Mouse (Mus musculus): Measurements from ENCODE around the gene Hnrnpa0. TPM values are rescaled to one million over a fixed set of nuclear protein-coding genes. Genes with fewer than 3 reads are reported as not detected.
A peak's percentile ranks its signal among the peaks of the same experiment; 100 is the strongest.
"Not testable (repeated sequence)": the region's sequence is repeated elsewhere in the genome, so short reads cannot be mapped to it uniquely, and the experiment has no call there.

Gene Hnrnpa0
- polyA plus RNA-seq, 1 experiment from 2014 or later, result 56.9 TPM

DNA sequence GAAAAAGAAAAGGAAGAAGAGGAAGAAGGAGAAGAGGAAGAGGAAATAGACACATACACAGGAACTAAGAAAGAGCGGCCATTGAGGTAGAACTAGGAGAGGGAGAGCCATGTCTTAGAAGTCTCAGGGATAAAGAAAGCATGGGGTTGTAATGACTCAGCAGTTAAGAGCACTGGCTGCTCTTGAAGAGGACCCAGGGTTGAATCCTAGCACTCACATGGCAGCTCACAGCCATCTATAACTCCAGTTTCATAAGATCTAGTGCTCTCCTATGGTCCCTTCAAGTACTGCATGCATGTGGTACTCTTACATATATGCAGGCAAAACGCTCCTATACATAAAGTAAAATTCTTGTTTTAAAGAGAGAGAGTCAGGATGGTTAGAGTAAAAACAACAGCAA lies 27.7 kb upstream of the Hnrnpa0 start:
- H3K4me2 ChIP-seq (replicated peaks), result no peak overlapping the region
- no peaks in the 10 kb centered on the region for H3K27me3 ChIP-seq (ENCODE audit: control insufficient read depth, insufficient read depth, low read length)
- ATAC-seq (ENCODE audit: low FRiP score) (no peak), DNase-seq (ENCODE audit: low spot score) (no peak)
- H3K9ac ChIP-seq, result no peak overlapping the region
- H3K4me1 ChIP-seq (replicated peaks; ENCODE audit: control insufficient read depth, insufficient read depth, low read length), result peaks cover 10% of the 10 kb centered on the region
- no peaks in the 10 kb centered on the region for H3K9me3 ChIP-seq (ENCODE audit: control insufficient read depth, low read length)
- no peak overlapping the region for H3K4me3 ChIP-seq (replicated peaks; ENCODE audit: low read length)
- H3K27ac ChIP-seq, result no peak overlapping the region
- H3K36me3 ChIP-seq (replicated peaks; ENCODE audit: control insufficient read depth, insufficient read depth), result peaks cover 13% of the 10 kb centered on the region
- WGBS, result 87% methylated on average over 2 of the region's 2 CpGs

DNA sequence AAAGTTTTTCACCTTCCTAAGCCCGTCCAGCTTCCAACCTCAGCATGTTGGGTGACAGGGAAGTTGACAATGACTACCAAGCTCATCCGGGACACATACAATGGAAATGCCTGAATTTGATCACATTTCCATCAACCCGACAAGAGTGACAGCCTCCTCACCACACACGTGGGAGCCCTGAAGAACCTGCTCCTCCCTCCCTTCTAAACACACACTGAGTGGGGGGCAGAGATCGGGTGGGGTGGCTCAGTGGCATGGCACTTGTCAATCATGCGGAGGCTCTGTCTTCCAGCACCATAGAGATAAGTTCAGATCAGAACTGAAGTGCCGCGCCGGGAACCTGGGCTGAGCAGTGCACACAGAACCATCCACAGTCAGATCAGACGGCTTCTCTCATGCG lies 22.1 kb upstream of the Hnrnpa0 start:
- no peaks in the 10 kb centered on the region for H3K9me3 ChIP-seq (ENCODE audit: control insufficient read depth, low read length)
- H3K27ac ChIP-seq, result no peak overlapping the region
- no peak overlapping the region for H3K4me3 ChIP-seq (replicated peaks; ENCODE audit: low read length)
- H3K27me3 ChIP-seq (ENCODE audit: control insufficient read depth, insufficient read depth, low read length), result no peaks in the 10 kb centered on the region
- 80% methylated on average over 11 of the region's 11 CpGs for WGBS
- no peaks in the 10 kb centered on the region for H3K4me1 ChIP-seq (replicated peaks; ENCODE audit: control insufficient read depth, insufficient read depth, low read length)
- no peak overlapping the region for H3K4me2 ChIP-seq (replicated peaks)
- DNase-seq (ENCODE audit: low spot score) (no peak), ATAC-seq (ENCODE audit: low FRiP score) (no peak)
- H3K9ac ChIP-seq, result no peak overlapping the region
- no peaks in the 10 kb centered on the region for H3K36me3 ChIP-seq (replicated peaks; ENCODE audit: control insufficient read depth, insufficient read depth)

DNA sequence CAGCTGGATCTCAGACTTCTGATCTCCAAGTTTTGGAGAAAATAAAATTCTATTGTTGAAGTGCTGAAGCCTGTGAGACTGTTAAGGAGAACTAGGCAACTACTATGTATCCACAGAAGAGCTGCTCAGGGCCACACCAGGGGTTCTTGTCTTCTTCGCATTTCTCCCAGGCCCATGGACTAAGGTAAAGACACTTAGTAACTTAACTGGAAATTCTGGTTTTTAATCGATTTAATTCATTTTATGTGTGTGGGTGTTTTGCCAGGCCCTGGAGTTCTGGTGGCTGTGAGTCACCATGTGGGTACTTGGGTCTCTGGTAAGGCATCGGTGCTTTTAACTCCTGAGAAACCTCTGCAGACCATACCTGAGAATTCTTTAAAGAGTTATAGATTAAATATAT lies 21.3 kb upstream of the Hnrnpa0 start:
- DNase-seq (ENCODE audit: low spot score) (no peak), ATAC-seq (ENCODE audit: low FRiP score) (no peak)
- Histone ChIP-seq H3K27ac (no peak overlapping the region), H3K4me1 (replicated peaks; ENCODE audit: control insufficient read depth, insufficient read depth, low read length) (no peaks in the 10 kb centered on the region), H3K4me2 (replicated peaks) (no peak overlapping the region), H3K36me3 (replicated peaks; ENCODE audit: control insufficient read depth, insufficient read depth) (no peaks in the 10 kb centered on the region), H3K9me3 (ENCODE audit: control insufficient read depth, low read length) (no peaks in the 10 kb centered on the region), H3K4me3 (replicated peaks; ENCODE audit: low read length) (no peak overlapping the region), H3K27me3 (ENCODE audit: control insufficient read depth, insufficient read depth, low read length) (no peaks in the 10 kb centered on the region), H3K9ac (no peak overlapping the region)
- WGBS, result 92% methylated on average over 3 of the region's 3 CpGs

DNA sequence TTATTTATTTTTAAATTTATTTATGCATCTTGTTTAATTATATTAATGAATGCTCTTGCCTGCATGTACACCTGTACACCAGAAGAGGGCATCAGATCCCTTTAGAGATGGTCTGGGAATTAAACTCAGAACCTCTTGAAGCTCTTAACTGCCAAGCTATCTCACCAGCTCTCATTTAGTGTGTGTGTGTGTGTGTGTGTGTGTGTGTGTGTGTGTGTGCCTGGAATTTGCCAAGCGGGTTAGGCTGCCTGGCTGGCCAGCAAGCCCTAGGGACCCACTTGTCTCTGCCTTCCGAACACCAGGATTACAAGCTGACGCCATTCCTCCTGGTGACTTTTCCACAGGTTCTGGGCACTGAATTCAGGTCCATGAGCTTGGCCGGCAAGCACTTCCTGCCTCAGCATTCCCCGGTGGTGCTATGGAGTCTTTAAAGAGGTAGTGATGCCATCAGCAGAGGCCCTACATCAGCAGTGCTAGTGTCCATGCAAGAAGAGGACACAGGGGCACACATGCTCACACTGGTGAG lies 20.7 kb upstream of the Hnrnpa0 start:
- H3K36me3 ChIP-seq (replicated peaks; ENCODE audit: control insufficient read depth, insufficient read depth), result no peaks in the 10 kb centered on the region
- DNase-seq (ENCODE audit: low spot score) (peak; percentile 62), ATAC-seq (ENCODE audit: low FRiP score) (0 out of 2 replicates have a peak, but pooled peaks have one; percentile 53)
- H3K4me1 ChIP-seq (replicated peaks; ENCODE audit: control insufficient read depth, insufficient read depth, low read length), result no peaks in the 10 kb centered on the region
- 46% methylated on average over 5 of the region's 5 CpGs for WGBS
- no peaks in the 10 kb centered on the region for H3K9me3 ChIP-seq (ENCODE audit: control insufficient read depth, low read length)
- peak overlapping the region; percentile 33 for H3K4me3 ChIP-seq (replicated peaks; ENCODE audit: low read length)
- H3K27ac ChIP-seq, result no peak overlapping the region
- H3K9ac ChIP-seq, result no peak overlapping the region
- peak overlapping the region; percentile 63 for H3K4me2 ChIP-seq (replicated peaks)
- no peaks in the 10 kb centered on the region for H3K27me3 ChIP-seq (ENCODE audit: control insufficient read depth, insufficient read depth, low read length)

DNA sequence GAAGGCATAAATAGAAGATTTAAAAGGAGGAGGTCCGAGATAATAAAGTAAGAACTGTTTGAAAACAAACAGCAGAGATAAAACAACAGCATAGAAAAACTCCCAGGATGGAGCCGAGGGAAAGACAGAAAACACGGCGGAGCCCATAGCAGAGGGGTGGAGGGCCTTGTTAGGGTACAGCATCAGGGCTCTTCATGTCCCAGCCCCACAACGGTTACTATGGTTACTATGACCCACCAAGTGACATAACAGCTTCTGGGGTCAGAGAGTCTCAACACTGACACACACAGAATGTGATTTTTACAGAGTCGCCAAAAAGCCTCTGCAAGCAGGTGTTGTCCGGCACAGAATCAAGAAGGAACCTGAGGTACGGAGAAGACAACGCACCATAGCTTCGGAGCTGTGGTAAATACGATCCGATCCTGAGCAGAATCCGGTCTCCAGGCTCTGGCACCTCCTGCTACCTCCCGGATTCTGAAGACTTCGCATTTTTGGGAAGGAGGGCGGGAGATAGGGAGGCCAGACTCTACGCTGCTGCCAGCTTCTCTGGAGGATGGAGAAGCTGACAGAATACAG lies 20.0 kb upstream of the Hnrnpa0 start:
- DNase-seq (ENCODE audit: low spot score), result peak; percentile 72
- WGBS, result 2% methylated on average over 17 of the region's 17 CpGs

DNA sequence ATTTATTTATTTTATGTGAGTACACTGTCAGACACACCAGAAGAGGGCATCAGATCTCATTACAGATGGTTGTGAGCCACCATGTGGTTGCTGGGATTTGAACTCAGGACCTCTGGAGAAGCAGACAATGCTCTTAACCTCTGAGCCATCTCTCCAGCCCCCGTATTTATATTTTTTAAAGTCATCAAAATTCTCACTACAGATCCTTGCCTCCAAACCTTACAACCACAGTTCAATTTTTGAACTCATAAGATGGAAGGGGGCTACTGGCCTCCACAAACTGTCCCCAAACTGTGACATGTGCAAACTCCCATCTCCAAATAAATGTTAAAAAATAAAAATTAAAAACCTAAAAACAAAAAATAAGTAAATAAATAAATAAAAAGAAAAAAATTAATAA lies 19.4 kb upstream of the Hnrnpa0 start:
- Histone ChIP-seq H3K4me2 (replicated peaks) (no peak overlapping the region), H3K4me1 (replicated peaks; ENCODE audit: control insufficient read depth, insufficient read depth, low read length) (no peaks in the 10 kb centered on the region), H3K9ac (no peak overlapping the region), H3K4me3 (replicated peaks; ENCODE audit: low read length) (no peak overlapping the region), H3K27ac (no peak overlapping the region), H3K9me3 (ENCODE audit: control insufficient read depth, low read length) (no peaks in the 10 kb centered on the region), H3K36me3 (replicated peaks; ENCODE audit: control insufficient read depth, insufficient read depth) (no peaks in the 10 kb centered on the region), H3K27me3 (ENCODE audit: control insufficient read depth, insufficient read depth, low read length) (no peaks in the 10 kb centered on the region)
- WGBS, result 71% methylated on average over 1 of the region's 1 CpGs
- DNase-seq (ENCODE audit: low spot score), result no peak
- no peak for ATAC-seq (ENCODE audit: low FRiP score)

More for the DNA sequence above, 20.0 kb upstream of the Hnrnpa0 start:
- no peaks in the 10 kb centered on the region for H3K36me3 ChIP-seq (replicated peaks; ENCODE audit: control insufficient read depth, insufficient read depth)
- no peaks in the 10 kb centered on the region for H3K27me3 ChIP-seq (ENCODE audit: control insufficient read depth, insufficient read depth, low read length)
- H3K4me1 ChIP-seq (replicated peaks; ENCODE audit: control insufficient read depth, insufficient read depth, low read length), result no peaks in the 10 kb centered on the region
- H3K4me3 ChIP-seq (replicated peaks; ENCODE audit: low read length), result peak overlapping the region; percentile 33
- peak overlapping the region; percentile 34; the same call in 1 of the 2 replicates for H3K9ac ChIP-seq
- H3K27ac ChIP-seq, result no peak overlapping the region
- peak; percentile 85 for ATAC-seq (ENCODE audit: low FRiP score)
- H3K9me3 ChIP-seq (ENCODE audit: control insufficient read depth, low read length), result no peaks in the 10 kb centered on the region
- peak overlapping the region; percentile 63 for H3K4me2 ChIP-seq (replicated peaks)

DNA sequence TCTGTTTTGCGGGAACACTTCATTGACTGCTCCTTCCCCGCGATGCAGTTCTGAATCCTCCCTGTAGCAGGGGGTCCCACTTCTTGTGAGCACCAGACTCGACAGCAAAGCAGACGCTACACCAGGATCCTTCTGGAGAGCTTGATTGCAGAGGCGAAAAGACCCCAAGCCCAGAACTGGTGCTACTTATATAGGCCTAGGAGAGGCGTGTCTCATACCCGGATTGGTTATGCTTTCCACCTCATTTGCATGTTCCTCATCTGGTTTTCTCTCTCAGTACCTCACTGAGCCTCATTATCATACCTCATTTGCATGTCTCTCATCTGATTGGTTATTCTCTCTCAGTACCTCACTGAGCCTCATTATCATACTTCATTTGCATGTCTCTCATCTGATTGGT lies 18.2 kb upstream of the Hnrnpa0 start:
- DNase-seq (ENCODE audit: low spot score); H3K4me1 ChIP-seq (replicated peaks; ENCODE audit: control insufficient read depth, insufficient read depth, low read length); ATAC-seq (ENCODE audit: low FRiP score); H3K36me3 ChIP-seq (replicated peaks; ENCODE audit: control insufficient read depth, insufficient read depth); H3K9me3 ChIP-seq (ENCODE audit: control insufficient read depth, low read length); H3K4me3 ChIP-seq (replicated peaks; ENCODE audit: low read length); H3K27me3 ChIP-seq (ENCODE audit: control insufficient read depth, insufficient read depth, low read length); H3K4me2 ChIP-seq (replicated peaks); H3K27ac ChIP-seq; H3K9ac ChIP-seq: not testable (repeated sequence)
- WGBS, result 94% methylated on average over 8 of the region's 8 CpGs

DNA sequence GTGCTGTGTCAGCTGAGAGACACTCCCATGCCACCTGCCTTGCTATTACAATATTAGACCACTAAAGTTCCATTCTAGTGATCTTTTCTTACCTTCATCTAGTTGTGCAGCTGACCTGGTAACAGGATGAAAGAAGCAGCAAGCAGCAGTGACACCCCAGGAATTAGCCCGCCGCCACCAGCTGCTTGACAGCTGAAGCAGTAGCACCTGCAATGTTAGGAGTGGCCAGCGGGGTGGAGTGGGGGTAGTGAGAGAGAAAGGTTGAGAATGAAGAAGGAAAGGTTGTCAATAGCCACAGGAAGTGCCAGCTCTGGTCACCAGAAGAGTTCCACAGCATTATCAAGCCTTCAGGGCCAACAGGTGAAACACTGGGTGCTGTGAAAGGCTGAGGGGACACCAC lies 3.3 kb upstream of the Hnrnpa0 start:
- Histone ChIP-seq H3K4me3 (replicated peaks; ENCODE audit: low read length) (no peak overlapping the region), H3K4me2 (replicated peaks) (no peak overlapping the region), H3K27me3 (ENCODE audit: control insufficient read depth, insufficient read depth, low read length) (no peaks in the 10 kb centered on the region), H3K9ac (no peak overlapping the region), H3K27ac (no peak overlapping the region), H3K4me1 (replicated peaks; ENCODE audit: control insufficient read depth, insufficient read depth, low read length) (peaks cover 7% of the 10 kb centered on the region; the same call in 1 of the 2 replicates), H3K9me3 (ENCODE audit: control insufficient read depth, low read length) (no peaks in the 10 kb centered on the region), H3K36me3 (replicated peaks; ENCODE audit: control insufficient read depth, insufficient read depth) (peaks cover 2% of the 10 kb centered on the region; the same call in 1 of the 2 replicates)
- DNase-seq (ENCODE audit: low spot score), result peak; percentile 20
- WGBS, result 50% methylated on average over 3 of the region's 3 CpGs
- no peak for ATAC-seq (ENCODE audit: low FRiP score)

DNA sequence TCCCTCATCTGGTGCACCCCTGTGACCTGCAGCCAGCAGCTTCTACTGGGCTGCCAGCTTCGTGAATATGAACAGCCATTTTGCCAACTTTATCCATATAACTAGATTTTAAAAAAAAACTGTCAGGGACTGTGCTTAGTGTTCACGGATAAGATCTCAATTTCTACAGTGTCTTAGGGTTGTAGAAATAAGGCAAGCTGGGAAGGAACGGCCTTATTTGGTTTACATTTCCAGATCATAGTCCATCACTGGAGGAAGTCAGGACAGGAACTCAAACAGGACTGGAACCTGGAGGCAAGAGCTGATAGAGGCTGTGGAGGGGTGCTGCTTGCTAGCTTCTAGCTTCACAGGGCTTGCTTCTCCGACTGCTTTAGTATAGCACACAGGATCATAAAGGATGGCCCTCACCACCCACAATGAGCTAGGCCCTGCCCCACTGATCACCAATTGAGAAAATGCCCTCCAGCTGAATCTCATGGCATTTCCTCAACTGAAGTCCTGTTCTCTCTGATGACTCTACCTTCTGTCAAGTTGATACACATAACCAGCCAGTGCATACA lies 1.4 kb upstream of the Hnrnpa0 start:
- Histone ChIP-seq H3K4me1 (replicated peaks; ENCODE audit: control insufficient read depth, insufficient read depth, low read length) (peaks cover 25% of the 10 kb centered on the region), H3K4me2 (replicated peaks) (peak overlapping the region; percentile 79), H3K9me3 (ENCODE audit: control insufficient read depth, low read length) (no peaks in the 10 kb centered on the region), H3K4me3 (replicated peaks; ENCODE audit: low read length) (peak overlapping the region; percentile 93), H3K36me3 (replicated peaks; ENCODE audit: control insufficient read depth, insufficient read depth) (peaks cover 10% of the 10 kb centered on the region), H3K27ac (peak overlapping the region; percentile 100), H3K27me3 (ENCODE audit: control insufficient read depth, insufficient read depth, low read length) (no peaks in the 10 kb centered on the region), H3K9ac (peak overlapping the region; percentile 100)
- no peak for ATAC-seq (ENCODE audit: low FRiP score)
- 38% methylated on average over 4 of the region's 4 CpGs for WGBS
- DNase-seq (ENCODE audit: low spot score), result peak; percentile 24

Data from hindbrain, embryonic 14.5 days (tissue).